Mouse (Mus musculus): ENCODE data around the gene Bglap2. TPM values are rescaled to one million over a fixed set of nuclear protein-coding genes. Genes with fewer than 3 reads are reported as not detected.

Gene Bglap2
- total and polyA plus RNA-seq, 3 experiments, result not detected

- H3K9me3 ChIP-seq (replicated peaks; ENCODE audit: low read length), result no peaks in the 10 kb centered on the region
- TF ChIP-seq POLR2A (IDR thresholded peaks at IDR 0.05; ENCODE audit: low read depth, low read length) (peak; percentile 97), ZNF384 (IDR thresholded peaks at IDR 0.05; ENCODE audit: low read depth, low read length) (peak; percentile 83), HCFC1 (IDR thresholded peaks at IDR 0.05; ENCODE audit: low read depth, low read length) (peak; percentile 65), USF1 (IDR thresholded peaks at IDR 0.05; ENCODE audit: low read depth, low read length) (peak; percentile 95), BHLHE40 (IDR thresholded peaks at IDR 0.05; ENCODE audit: low read depth, low read length) (peak; percentile 90), KAT2A (IDR thresholded peaks at IDR 0.05; ENCODE audit: insufficient replicate concordance, low read length) (peak; percentile 55; the same call in 1 of the 2 replicates), USF2 (conservative IDR thresholded peaks at IDR 0.05; ENCODE audit: low read depth, low read length) (peak; percentile 89), ZC3H11A (IDR thresholded peaks at IDR 0.05; ENCODE audit: low read depth, low read length) (no peak), ELF1 (IDR thresholded peaks at IDR 0.05; ENCODE audit: low read depth, low read length) (peak; percentile 50), RCOR1 (conservative IDR thresholded peaks at IDR 0.05; ENCODE audit: low read depth, low read length) (no peak), TCF12 (IDR thresholded peaks at IDR 0.05; ENCODE audit: low read depth, low read length) (peak; percentile 79), MAZ (IDR thresholded peaks at IDR 0.05; ENCODE audit: low read depth, low read length) (peak; percentile 84; the same call in 1 of the 2 replicates), PAX5 (IDR thresholded peaks at IDR 0.05; ENCODE audit: low read length) (no peak), POLR2AphosphoS2 (IDR thresholded peaks at IDR 0.05; ENCODE audit: low read depth, low read length) (peak; percentile 90), ZMIZ1 (IDR thresholded peaks at IDR 0.05; ENCODE audit: low read depth, low read length) (peak; percentile 84; the same call in 1 of the 2 replicates), MEF2A (IDR thresholded peaks at IDR 0.05; ENCODE audit: borderline replicate concordance, low read depth, low read length) (peak; percentile 40), TBP (conservative IDR thresholded peaks at IDR 0.05; ENCODE audit: low read depth, low read length) (peak; percentile 67), E2F4 (IDR thresholded peaks at IDR 0.05; ENCODE audit: insufficient replicate concordance, low read depth, low read length) (peak; percentile 87; the same call in 1 of the 2 replicates), ETS1 (conservative IDR thresholded peaks at IDR 0.05; ENCODE audit: low read depth, low read length) (no peak), MYC (IDR thresholded peaks at IDR 0.05; ENCODE audit: low read depth, low read length) (peak; percentile 85), JUND (conservative IDR thresholded peaks at IDR 0.05; ENCODE audit: low read depth, low read length) (no peak), SIN3A (IDR thresholded peaks at IDR 0.05; ENCODE audit: low read length) (peak; percentile 84), GABPA (IDR thresholded peaks at IDR 0.05; ENCODE audit: insufficient replicate concordance, low read depth, low read length) (no peak), IRF4 (IDR thresholded peaks at IDR 0.05; ENCODE audit: low read depth, low read length) (no peak; the same call in none of the 2 replicates), RAD21 (IDR thresholded peaks at IDR 0.05; ENCODE audit: low read depth, low read length) (no peak), CHD2 (IDR thresholded peaks at IDR 0.05; ENCODE audit: low read length) (peak; percentile 98), NRF1 (IDR thresholded peaks at IDR 0.05; ENCODE audit: low read depth, low read length) (peak; percentile 43; the same call in 1 of the 2 replicates), MAFK (IDR thresholded peaks at IDR 0.05; ENCODE audit: insufficient replicate concordance, low read length) (peak; percentile 60; the same call in 1 of the 2 replicates), UBTF (IDR thresholded peaks at IDR 0.05; ENCODE audit: low read depth, low read length) (peak; percentile 54), CHD1 (IDR thresholded peaks at IDR 0.05; ENCODE audit: low read depth, low read length) (no peak), NELFE (IDR thresholded peaks at IDR 0.05; ENCODE audit: low read depth, low read length) (peak; percentile 88; the same call in 1 of the 2 replicates), EP300 (IDR thresholded peaks at IDR 0.05; ENCODE audit: low read length) (no peak), ZKSCAN1 (IDR thresholded peaks at IDR 0.05; ENCODE audit: borderline replicate concordance, low read depth, low read length) (no peak), JUN (IDR thresholded peaks at IDR 0.05; ENCODE audit: insufficient read depth, low read depth, low read length) (no peak), MXI1 (IDR thresholded peaks at IDR 0.05; ENCODE audit: low read depth, low read length) (peak; percentile 82), CTCF (conservative IDR thresholded peaks at IDR 0.05 in 1 of 2, IDR thresholded peaks at IDR 0.05 in 1 of 2; ENCODE audit: low read depth in 2 of 2, low read length in 2 of 2) (no peak), MAX (IDR thresholded peaks at IDR 0.05; ENCODE audit: low read length) (peak; percentile 98), SMC3 (IDR thresholded peaks at IDR 0.05; ENCODE audit: low read depth, low read length) (no peak)
- H3K4me3 ChIP-seq (replicated peaks in 1 of 3; ENCODE audit: low read depth in 2 of 3, low read length in 2 of 3, poor library complexity in 1 of 3), result peak within 1 kb of the TSS; percentile 60 to 92 (median 77)
- in situ Hi-C loops (cut with MboI; ENCODE audit: low pct_ligation_motif_present, low pct_unique_long_range_greater_than_20kb, low sequenced_read_pairs) (loop anchor here (5.0 kb wide), 2 partner anchors 52 to 112 kb away; partner anchors contain the start of gene Sema4a), dilution Hi-C loops (cut with MboI; ENCODE audit: extremely low pct_ligation_motif_present, extremely low pct_unique_long_range_greater_than_20kb, low sequenced_read_pairs) (no loop called here)
- DNase-seq (ENCODE audit: extremely low read depth), result peak; percentile 90
- H3K79me2 ChIP-seq (replicated peaks; ENCODE audit: control insufficient read depth, extremely low read depth, insufficient read depth, poor library complexity, severe bottlenecking), result peaks cover 18% of the 10 kb centered on the region; the same call in 1 of the 2 replicates
- H3K27me3 ChIP-seq (replicated peaks), result no peaks in the 10 kb centered on the region
- peak within 1 kb of the TSS; percentile 56 for H3K27ac ChIP-seq (ENCODE audit: insufficient read depth, low read depth)
- H3K4me1 ChIP-seq (ENCODE audit: control insufficient read depth in 1 of 2, insufficient read depth in 2 of 2), result peaks cover 8 to 42% of the 10 kb centered on the region in 2 experiments
- peaks cover 16 to 58% of the 10 kb centered on the region in 2 experiments for H3K36me3 ChIP-seq (replicated peaks in 1 of 2; ENCODE audit: control insufficient read depth in 1 of 2, insufficient read depth in 1 of 2, low read length in 1 of 2)
- peak within 1 kb of the TSS; percentile 77 for H3K9ac ChIP-seq (ENCODE audit: insufficient read depth, low read depth)
- H3K4me2 ChIP-seq (ENCODE audit: insufficient read depth, low read depth, poor library complexity, severe bottlenecking), result peak within 1 kb of the TSS; percentile 57
Observed at GRCm38 (mm10) chr3:88409741-88410644, 31.5 kb upstream of the Bglap2 start, which contains the start of gene Pmf1. Gene Pmf1, minus strand, starts transcription at chr3:88410331.
